Mouse (Mus musculus) kidney, adult 9 months (tissue): ENCODE measurements around the gene Chuk.

Experiments used
- DNase-seq: peaks from one replicate; pipeline ENCODE4 v3.0.0; 2022

The Chuk gene

GRCm38 (mm10) chr19:44032046-44032744, 75.1 kb downstream of the Chuk start:
- peak; percentile 90 for DNase-seq

- no peak for DNase-seq
These were observed 77.3 kb downstream of the Chuk start for GRCm38 (mm10) chr19:44030024-44030423.

- DNase-seq, result no peak
These were observed 78.3 kb downstream of the Chuk start, which contains the start of gene Cyp2c23 for GRCm38 (mm10) chr19:44028972-44029371. Gene Cyp2c23, minus strand, starts transcription at chr19:44029208.

GRCm38 (mm10) chr19:44026956-44027530, 80.2 kb downstream of the Chuk start:
- DNase-seq, result peak; percentile 76

- peak; percentile 61 for DNase-seq
These were observed 82.2 kb downstream of the Chuk start for GRCm38 (mm10) chr19:44024921-44025585.
